Mouse (Mus musculus) MEL (cell line): ENCODE results near the gene Dnttip2.

Source experiments
- CTCF ChIP-seq, 3 experiments: IDR thresholded peaks in 2 of 3; conservative IDR thresholded peaks in 1 of 3; 2 replicates each; pipeline ENCODE4 v1.5.1; 2011 to 2012; ENCODE audit warnings: low read length in 3 of 3, low read depth in 2 of 3, mild to moderate bottlenecking in 2 of 3, improper control_type of control experiment in 1 of 3, inconsistent platforms in 1 of 3, mixed read lengths in 1 of 3, moderate library complexity in 1 of 3; ENCODE audit not compliant: control insufficient read depth in 1 of 3, insufficient read depth in 1 of 3, poor library complexity in 1 of 3, severe bottlenecking in 1 of 3
- ETS1 ChIP-seq: IDR thresholded peaks from 2 replicates; pipeline ENCODE4 v1.6.1; 2012; ENCODE audit warnings: low read depth, mild to moderate bottlenecking, inconsistent platforms, low read length, improper control_type of control experiment, moderate library complexity
- NRF1 ChIP-seq: IDR thresholded peaks from 2 replicates; pipeline ENCODE4 v1.6.1; 2014; ENCODE audit warnings: low read depth, mild to moderate bottlenecking, inconsistent platforms, low read length, improper control_type of control experiment, moderate library complexity; ENCODE audit not compliant: poor library complexity, insufficient read depth, severe bottlenecking
- POLR2AphosphoS2 ChIP-seq: IDR thresholded peaks from 2 replicates; pipeline ENCODE4 v1.6.1; 2011; ENCODE audit warnings: low read length, improper control_type of control experiment
- POLR2AphosphoS5 ChIP-seq: IDR thresholded peaks from 2 replicates; pipeline ENCODE4 v1.6.1; 2012; ENCODE audit warnings: low read depth, borderline replicate concordance, mild to moderate bottlenecking, inconsistent platforms, low read length, moderate library complexity, mixed read lengths
- TAL1 ChIP-seq: IDR thresholded peaks from 2 replicates; pipeline ENCODE4 v1.6.1; 2012; ENCODE audit warnings: mild to moderate bottlenecking, inconsistent platforms, low read length, moderate library complexity, mixed read lengths

DNA sequence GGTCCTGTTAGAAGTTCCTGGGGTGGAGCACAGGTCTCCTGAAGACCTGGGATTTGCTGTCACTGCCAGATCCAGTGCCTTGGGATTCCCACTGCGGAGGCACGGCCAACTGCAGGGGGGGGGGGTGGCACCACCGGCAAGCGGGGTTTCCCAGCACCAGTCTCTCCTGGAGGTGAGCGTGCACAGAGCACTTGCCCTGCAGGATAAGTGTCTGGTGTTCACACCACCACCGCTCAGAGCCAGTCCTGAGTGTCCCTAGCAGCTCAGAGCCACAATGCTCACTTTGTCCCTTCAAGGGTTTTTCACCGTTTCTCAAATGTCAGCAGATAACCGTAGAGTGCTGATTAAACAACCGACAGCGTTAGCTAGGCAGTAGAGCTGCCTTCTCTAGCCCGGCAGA lies 42.4 kb downstream of the Dnttip2 start:
- TF ChIP-seq POLR2AphosphoS5 (no peak), CTCF (IDR thresholded peaks at IDR 0.05 in 2 of 3, conservative IDR thresholded peaks at IDR 0.05 in 1 of 3; ENCODE audit: control insufficient read depth in 1 of 3, insufficient read depth in 1 of 3, low read depth in 2 of 3, low read length in 3 of 3, poor library complexity in 1 of 3, severe bottlenecking in 1 of 3) (no peak), POLR2AphosphoS2 (no peak), NRF1 (no peak), TAL1 (no peak), ETS1 (no peak)
